Mouse (Mus musculus): ENCODE measurements at regions not wholly inside any gene's neighbourhood (a gene's known extent, or its start where the extent isn't known, plus 50 kb on each side); places are given as distances from the start of the nearest gene placed in this dataset.
"Not testable (repeated sequence)": the region's sequence is repeated elsewhere in the genome, so short reads cannot be mapped to it uniquely, and the experiment has no call there.

DNA sequence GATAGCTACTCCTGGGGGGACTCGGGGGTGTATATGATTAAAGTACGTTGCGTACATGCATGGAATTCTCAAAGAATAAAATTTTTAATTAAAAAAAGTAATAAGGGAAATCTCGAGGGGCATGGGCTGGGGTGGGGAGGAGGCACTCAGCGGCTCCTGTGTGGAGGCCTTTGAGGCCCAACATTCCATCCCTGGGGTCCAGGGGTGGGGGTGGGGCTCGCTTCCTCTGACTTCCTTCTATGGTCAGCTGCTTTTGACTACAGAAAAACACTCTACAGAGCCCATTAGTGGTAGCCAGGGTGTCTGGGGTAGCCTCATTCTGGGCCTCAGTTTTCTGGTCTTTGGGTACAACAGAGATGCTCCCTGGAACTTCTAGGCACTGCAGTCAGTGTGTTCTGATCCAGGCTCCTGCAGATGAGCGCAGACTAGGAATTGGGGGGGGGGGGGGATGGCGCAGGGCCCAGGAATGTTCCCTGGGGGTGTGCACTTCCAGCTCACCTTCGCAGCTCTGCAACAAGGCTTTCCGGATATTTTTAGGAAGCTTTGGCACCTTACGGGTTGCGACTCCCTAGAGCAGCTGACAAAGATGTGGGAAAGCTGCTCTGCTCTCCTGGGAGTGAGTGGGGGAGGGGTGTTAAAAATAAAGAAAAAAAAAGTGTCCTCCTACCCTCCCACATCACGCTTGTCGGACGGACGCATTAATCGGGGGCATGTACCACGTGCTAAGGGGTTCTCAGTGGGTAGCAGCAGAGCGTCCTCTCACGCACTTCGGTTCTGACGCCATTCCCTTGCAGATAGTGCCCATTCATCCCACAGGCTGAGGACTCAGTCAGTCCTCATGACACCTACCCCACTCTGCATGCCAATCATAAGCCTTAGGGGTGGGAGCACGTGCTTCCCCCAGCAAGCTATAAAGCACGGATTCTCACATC is 89.1 kb downstream of the Rhob start:
- DNase-seq: peak; percentile 45

DNA sequence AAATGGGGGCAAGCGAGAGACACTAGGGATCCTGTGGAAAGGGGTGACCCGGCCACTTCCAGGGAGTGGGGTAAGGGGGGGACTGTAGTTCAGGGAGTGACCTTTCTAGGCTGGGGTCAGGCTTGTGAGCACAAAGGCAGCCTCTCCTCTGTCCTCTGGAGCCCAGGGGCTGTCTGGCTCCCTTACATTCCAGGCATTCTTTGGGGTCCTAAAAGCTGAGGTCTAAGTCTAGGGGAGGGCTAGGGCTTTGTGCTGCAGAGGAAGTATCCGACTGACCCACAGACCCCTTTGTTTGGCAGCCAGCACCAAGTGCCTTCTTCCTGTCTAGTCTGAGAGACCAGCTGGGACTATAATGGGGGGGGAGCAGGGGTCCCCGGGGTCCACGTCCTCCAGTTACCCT is 88.9 kb downstream of the Hs1bp3 start:
- DNase-seq: peak; percentile 45

DNA sequence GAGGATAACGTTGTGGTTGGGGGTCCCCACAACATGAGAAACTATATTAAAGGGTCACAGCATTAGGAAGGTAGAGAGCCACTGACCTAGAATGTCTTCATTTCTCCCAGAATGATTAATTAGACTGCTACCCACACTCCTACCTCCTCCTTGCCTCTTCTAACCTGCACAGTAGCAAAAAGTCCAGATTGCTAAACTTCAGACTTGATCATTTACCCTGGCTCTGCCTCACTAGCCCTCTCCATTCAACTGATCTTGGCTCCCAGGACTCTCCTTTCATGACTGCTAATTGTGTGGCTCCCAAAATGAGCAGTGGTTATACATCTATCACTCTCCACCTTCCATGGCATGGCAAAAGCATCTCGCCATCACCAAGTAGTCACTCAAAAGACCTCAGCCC is 88.1 kb downstream of the Hs1bp3 start:
- no peak for DNase-seq

DNA sequence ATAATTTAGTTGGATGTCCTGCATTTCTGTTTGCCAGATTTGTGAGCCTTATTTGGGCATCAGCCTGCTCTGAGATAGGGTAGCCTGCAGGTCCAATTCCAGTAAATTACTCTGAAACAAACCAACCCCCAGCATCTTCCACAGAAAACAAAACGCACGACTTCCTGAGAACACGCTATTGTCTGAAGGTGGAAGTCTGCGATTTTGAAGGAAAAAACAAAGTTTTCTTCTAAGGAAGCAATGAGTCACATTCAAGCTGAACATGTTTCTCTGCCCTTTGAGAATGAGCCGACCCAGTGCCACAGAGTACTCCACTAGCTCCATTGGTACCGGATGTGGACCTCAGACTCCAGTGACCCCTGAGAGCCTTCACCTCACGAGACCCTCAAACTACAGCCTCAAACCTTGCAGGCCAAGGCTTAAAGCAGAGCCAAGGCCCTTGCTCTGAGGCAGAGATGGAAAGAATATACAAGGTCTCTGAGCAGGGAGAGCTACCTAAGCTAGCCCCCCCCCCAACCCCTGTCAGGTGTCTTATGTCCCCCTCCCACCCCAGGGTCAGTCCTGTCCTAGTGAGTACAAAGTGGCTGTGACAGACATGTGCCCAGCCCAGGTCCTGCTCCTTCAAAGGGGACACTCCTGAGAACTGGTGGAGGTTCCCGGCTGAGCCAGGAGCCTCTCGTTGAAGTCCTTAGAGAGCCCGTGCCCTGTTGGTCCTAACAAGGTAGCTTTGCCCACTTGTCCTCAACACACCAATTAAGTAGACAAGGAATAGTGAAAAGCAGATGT is 87.3 kb downstream of the Hs1bp3 start:
- DNase-seq: no peak

DNA sequence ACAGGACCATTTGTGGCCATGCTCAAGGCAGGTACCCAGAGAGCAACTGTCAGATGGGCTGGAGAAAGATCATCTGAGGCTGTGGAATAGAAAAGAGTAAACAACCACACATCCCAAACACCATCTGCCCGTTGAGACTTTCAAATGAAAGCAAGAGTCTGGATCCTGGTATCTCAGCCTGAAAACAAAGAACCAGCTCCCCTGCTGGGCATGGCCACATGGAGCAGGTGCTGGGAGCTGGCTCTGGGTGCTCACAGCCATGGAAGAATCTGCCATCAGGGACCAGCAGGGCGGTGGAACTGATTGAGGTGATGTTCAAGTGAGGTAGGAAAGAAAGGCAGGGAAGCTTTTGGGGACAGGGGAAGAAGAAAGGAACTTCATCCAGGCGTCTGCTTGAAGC is 85.6 kb downstream of the Hs1bp3 start:
- no peak for DNase-seq

DNA sequence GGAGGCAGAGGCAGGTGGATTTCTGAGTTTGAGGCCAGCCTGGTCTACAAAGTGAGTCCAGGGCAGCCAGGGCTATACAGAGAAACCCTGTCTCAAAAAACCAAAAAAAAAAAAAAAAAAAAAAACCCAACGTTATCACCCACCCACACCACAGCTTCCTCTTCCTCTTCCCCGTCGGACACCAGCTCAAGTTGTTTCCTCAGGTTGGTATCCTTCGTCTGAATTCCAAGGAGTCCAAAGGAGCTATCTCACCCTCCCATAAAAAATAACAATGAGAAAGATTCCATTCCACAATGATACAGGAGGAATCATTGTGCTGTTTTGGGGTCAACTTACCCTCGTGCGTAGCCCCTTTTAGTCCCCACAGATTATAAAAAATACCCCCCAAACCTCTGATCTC is 83.2 kb downstream of the Hs1bp3 start:
- DNase-seq: not testable (repeated sequence)

DNA sequence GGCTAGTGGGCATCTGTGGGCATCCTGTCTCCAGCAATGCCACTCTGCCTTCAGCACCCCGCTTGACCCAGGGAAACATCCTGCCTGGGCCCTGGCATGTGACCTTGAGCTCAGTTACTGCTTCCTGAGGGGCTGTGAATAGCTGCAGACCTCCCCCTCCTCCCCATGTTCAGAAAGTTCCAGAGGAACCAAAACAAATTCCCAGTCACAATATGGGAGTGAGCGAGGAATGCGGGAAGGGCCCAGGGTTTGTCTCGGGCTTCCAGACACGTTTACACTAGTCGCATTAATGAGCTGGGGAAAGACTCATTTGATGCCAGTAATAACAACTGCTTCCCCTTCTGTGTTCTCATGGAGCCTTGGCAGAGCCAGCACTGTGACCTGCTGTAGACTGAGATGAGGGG is 81.7 kb downstream of the Hs1bp3 start:
- no peak for DNase-seq

DNA sequence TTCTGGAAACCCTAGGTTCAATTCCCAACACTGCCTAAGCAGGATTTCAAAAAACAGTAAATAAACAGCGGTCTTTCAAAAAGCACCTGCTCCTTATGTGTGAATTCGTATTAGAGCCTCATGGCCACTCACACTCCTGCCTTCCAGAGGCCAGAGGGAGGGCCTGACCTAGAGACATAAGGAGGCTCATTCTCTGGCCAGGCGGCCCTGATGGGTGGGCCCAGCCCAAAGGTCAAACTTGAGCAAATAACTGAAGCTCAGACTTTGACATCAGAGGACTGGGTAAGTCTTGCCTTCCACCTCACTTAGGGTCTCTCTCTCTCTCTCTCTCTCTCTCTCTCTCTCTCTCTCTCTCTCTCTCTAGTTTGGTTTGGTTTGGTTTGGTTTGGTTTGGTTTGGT is 80.7 kb downstream of the Hs1bp3 start:
- DNase-seq: no peak
